Mouse (Mus musculus) E14TG2a.4 (cell line): ENCODE measurements around the gene Olfr1000.
A peak's percentile ranks its signal among the peaks of the same experiment; 100 is the strongest.
"Not testable (repeated sequence)": the region's sequence is repeated elsewhere in the genome, so short reads cannot be mapped to it uniquely, and the experiment has no call there.

Experiments
- H3K27me3 ChIP-seq: 2 replicates; pipeline ENCODE4 v1.6.1; 2014; ENCODE audit warnings: low read length, control low read depth; ENCODE audit not compliant: insufficient read depth
- H3K36me3 ChIP-seq: 2 replicates; pipeline ENCODE4 v1.6.1; 2014; ENCODE audit warnings: low read length, control low read depth; ENCODE audit not compliant: insufficient read depth
- H3K4me1 ChIP-seq: replicated peaks from 2 replicates; pipeline ENCODE4 v1.6.1; 2014; ENCODE audit warnings: low read depth, low read length, control low read depth
- H3K4me3 ChIP-seq: replicated peaks from 2 replicates; pipeline ENCODE4 v1.5.1; 2014; ENCODE audit warnings: mild to moderate bottlenecking, low read length
- H3K9me3 ChIP-seq: 2 replicates; pipeline ENCODE4 v1.6.1; 2014; ENCODE audit warnings: low read length, control low read depth
- CTCF ChIP-seq: conservative IDR thresholded peaks from 2 replicates; pipeline ENCODE4 v1.5.1; 2014; ENCODE audit warnings: low read length
- NANOG ChIP-seq: IDR thresholded peaks from 2 replicates; pipeline ENCODE4 v1.6.1; 2014; ENCODE audit warnings: borderline replicate concordance, low read length, mixed read lengths
- POU5F1 ChIP-seq: IDR thresholded peaks from 2 replicates; pipeline ENCODE4 v1.6.1; 2014; ENCODE audit warnings: low read length, borderline replicate concordance

Gene Olfr1000

DNA sequence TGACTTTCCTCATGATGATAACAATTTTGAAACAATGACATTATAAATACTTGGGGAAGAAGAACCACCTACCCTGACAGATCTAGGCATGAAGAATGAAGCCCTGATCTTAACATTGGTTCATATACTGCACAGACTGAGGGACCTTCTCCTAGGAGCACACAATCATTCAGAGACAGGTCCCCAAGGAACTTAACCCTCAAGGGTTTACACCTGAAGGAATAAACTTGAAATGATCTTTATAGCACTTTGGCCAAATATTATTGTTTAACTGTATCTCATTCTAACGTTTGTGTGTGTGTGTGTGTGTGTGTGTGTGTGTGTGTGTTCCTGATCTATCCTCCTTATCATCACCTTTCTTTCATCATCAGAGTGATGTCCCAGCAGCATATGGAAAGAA lies at the start of gene Olfr1000:
Gene Olfr1000, minus strand, starts transcription at position 101 of the 400 bp plus-strand sequence.
- Histone ChIP-seq H3K9me3 (no peaks in the 10 kb centered on the region), H3K4me3 (no peak within 1 kb of the TSS), H3K36me3 (no peaks in the 10 kb centered on the region), H3K4me1 (no peaks in the 10 kb centered on the region), H3K27me3 (no peaks in the 10 kb centered on the region)
- TF ChIP-seq NANOG (no peak), POU5F1 (no peak)

DNA sequence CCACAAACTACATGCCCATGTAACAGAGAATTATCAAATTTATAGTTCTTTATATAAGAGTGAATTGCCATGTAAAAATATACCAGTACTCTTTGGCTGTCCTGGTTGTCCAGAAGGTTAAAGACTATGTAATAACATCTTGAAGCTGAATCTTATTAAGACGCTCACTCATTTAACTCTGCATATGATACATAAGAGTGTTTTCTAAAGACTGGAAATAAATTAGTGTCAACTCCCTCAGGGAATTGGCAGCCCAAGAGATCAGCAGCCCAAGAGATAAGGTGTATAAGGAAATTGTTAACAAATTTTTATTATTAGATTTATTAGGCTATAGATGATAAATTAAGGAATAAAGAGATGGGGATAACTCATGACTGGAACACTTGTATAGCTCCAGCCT lies 38.9 kb upstream of the Olfr1000 start, which contains the start of gene Olfr1002:
Gene Olfr1002, minus strand, starts transcription at position 101 of the 400 bp plus-strand sequence.
- no peak within 1 kb of the TSS for H3K4me3 ChIP-seq
- no peaks in the 10 kb centered on the region for H3K36me3 ChIP-seq
- H3K4me1 ChIP-seq, result no peaks in the 10 kb centered on the region
- no peaks in the 10 kb centered on the region for H3K27me3 ChIP-seq
- no peaks in the 10 kb centered on the region for H3K9me3 ChIP-seq
- no peak for TF ChIP-seq NANOG
- TF ChIP-seq POU5F1, result no peak
- TF ChIP-seq CTCF, result no peak

DNA sequence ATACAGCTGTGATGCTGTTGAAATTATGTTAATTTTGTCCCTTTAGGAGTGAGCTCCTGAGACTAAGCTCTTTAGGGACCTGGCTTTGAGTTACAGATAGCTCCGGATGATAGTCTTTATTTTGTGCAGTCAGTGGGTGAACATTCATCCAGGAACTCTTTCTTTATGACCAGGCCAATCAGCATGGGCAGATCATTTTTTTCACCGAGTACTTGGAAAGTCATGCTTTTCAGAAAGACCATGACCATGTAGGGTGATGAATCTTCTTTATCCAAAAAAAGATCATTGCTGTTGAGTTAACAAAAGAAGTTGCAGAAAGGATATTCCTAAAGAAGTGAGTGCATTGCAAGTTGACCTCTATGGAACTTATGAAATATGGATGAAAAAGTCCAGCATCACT lies 23.1 kb downstream of the Olfr1000 start, which contains the start of gene Olfr998:
Gene Olfr998, plus strand, starts transcription at position 301 of the 400 bp plus-strand sequence.
- H3K36me3 ChIP-seq, H3K9me3 ChIP-seq, H3K4me3 ChIP-seq, H3K27me3 ChIP-seq, H3K4me1 ChIP-seq: not testable (repeated sequence)

DNA sequence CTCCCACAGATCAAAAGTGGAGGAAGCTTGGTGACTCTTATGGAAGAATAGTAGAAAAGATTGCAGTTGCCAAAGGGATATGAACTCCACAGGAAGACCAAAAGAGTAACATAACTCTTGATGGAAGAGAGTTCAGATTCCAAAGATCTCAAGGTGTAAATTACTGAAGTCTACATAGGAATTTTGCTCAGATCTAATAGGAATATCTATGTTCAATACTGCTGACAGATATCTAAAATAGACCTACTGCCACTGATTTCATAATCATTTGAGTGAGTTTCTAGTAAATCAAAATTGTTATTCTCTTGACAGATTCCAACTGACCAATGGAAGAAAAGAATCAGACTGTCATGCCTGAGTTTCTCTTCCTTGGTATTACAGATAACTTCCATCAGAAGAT lies 32.8 kb downstream of the Olfr1000 start, which contains the start of gene Olfr996:
Gene Olfr996, plus strand, starts transcription at position 301 of the 400 bp plus-strand sequence.
- H3K9me3 ChIP-seq, result no peaks in the 10 kb centered on the region
- H3K4me3 ChIP-seq, result no peak within 1 kb of the TSS
- no peaks in the 10 kb centered on the region for H3K4me1 ChIP-seq
- H3K27me3 ChIP-seq, result no peaks in the 10 kb centered on the region
- TF ChIP-seq NANOG, result no peak
- no peak for TF ChIP-seq CTCF
- no peak for TF ChIP-seq POU5F1
- H3K36me3 ChIP-seq, result no peaks in the 10 kb centered on the region

DNA sequence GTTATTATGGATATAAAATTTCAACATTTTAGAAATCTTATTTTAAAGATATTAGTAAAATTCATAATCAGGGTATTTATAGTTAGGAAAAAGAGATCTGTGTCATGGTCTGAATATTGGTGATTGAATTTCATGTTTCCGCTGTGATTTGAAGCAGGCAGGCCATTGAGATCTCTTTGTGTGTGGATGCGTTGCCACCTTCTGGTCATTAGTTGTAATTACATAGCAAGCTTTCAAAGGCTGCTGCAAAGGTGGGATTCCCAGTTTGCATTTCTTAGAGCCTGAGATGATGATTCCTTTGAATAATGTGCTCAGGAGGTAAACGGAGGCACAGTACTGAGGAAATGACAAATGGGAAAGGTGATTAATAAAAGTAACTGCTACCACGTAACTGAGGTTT lies 50.5 kb downstream of the Olfr1000 start:
- Histone ChIP-seq H3K9me3 (no peaks in the 10 kb centered on the region), H3K36me3 (no peaks in the 10 kb centered on the region), H3K27me3 (no peaks in the 10 kb centered on the region), H3K4me3 (no peak overlapping the region), H3K4me1 (no peaks in the 10 kb centered on the region)
- TF ChIP-seq POU5F1, result no peak
- TF ChIP-seq CTCF, result peak; percentile 79

DNA sequence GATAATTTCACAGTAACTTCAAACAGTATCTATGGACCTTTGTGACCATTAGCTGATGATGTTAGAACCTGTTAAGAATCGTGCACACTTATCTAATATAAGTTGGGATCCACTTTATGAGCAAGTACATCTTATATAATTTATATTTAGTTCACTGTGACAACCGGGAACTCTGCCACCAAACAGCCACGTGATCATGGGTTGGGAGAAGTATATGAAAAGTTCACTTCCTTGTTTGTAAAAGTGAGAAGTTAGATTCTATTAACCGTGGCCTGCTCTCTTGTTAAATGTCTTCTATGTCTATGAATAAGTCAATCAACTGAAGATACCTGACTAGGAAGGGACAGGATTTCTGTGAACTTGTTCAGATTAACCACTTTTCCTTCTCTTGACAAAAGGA lies 51.5 kb downstream of the Olfr1000 start:
- TF ChIP-seq CTCF (no peak), POU5F1 (no peak), NANOG (no peak)
- no peaks in the 10 kb centered on the region for H3K4me1 ChIP-seq
- H3K36me3 ChIP-seq, result no peaks in the 10 kb centered on the region
- H3K4me3 ChIP-seq, result no peak overlapping the region
- no peaks in the 10 kb centered on the region for H3K27me3 ChIP-seq
- no peaks in the 10 kb centered on the region for H3K9me3 ChIP-seq
